Mouse (Mus musculus): ENCODE results near the gene P3h1.
"Not testable (repeated sequence)": the region's sequence is repeated elsewhere in the genome, so short reads cannot be mapped to it uniquely, and the experiment has no call there.

The P3h1 gene

GRCm38 (mm10) chr4:119275226-119275625 lies 42.5 kb downstream of the P3h1 start:
- DNase-seq (ENCODE audit: low spot score), result no peak

GRCm38 (mm10) chr4:119275726-119276125 lies 43.0 kb downstream of the P3h1 start:
- no peak for DNase-seq (ENCODE audit: low spot score)

DNA sequence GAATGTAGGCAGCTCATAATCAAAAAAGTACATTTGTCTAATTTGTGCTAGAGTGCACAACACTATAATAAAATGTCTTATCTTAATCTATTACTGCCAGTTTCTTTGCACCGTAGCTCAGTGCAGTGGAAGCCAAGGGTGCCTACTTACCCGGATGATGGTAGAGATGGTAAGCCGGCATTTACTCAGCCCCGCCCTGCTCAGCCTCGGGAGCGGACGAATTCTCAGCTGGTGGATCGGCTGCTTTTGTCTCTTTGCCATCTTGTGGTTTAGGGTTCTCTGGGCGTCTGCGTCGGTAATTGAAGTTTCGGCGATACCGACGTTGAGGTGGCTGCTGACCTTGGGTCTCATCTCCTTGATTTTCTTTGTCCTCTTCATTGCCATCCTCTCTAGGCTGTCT lies 46.1 kb downstream of the P3h1 start:
- not testable (repeated sequence) for DNase-seq (ENCODE audit: low spot score)

- DNase-seq (ENCODE audit: low spot score), result no peak
Measured at GRCm38 (mm10) chr4:119284861-119285260, 52.1 kb downstream of the P3h1 start.

GRCm38 (mm10) chr4:119285336-119285735 lies 52.6 kb downstream of the P3h1 start:
- DNase-seq (ENCODE audit: low spot score), result no peak

DNA sequence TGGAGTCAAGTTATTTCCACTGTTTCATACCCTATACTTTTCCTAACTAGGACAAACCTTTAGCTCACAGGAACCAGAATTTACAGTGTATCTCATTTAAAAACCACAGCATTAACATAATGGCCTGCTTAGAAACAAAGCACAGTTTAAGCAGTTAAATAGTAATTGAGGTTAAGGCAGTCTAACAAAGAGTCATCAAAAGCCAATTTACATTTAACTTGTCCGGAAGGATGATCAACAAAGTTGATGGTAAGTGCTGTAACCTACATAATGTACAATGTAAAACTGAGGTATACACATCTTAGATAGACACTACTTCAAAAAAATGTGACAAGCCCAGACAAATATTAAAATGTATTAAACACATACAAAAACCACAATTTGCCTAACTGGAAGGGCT lies 59.2 kb downstream of the P3h1 start:
- DNase-seq (ENCODE audit: low spot score), result no peak

DNA sequence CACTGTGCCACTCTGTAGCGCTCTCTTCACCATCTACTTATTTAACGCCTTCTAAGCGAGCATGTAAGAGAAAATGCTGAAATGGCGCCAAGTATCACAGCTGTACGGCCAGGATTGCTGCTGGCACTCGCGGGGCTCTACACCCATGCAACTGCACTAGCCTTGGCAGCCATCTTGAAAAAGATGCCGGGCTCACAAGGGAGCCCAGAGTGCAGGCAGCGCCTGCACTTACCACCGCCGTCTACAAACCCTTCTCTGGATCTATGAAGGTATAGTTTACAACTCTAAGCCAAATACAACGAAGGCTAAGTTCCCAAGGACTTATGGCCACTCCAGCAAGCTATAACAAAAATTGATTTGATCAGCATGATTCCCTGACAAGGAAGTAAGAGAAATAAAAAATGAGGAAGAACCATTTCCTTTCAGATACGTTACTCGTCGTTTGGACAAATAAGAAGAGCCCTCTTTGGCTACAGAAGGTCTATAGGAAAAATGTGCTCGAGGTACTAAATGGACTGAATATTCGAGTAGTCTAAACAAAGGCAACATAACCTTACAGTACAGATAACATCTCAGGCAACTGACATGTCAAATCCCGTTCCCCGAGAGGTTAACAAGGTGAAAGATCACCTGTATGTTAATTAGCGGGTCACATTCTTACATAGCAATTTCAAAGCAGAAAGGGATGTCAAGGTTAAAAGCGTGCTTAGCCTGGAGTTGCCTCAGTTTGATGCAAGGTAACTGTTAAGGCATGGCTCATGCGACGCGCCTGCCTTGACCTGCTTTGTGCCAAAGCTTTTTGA lies 60.3 kb downstream of the P3h1 start:
- peak; percentile 60 for DNase-seq (ENCODE audit: low spot score)

- DNase-seq (ENCODE audit: low spot score), result peak; percentile 42
Measured at GRCm38 (mm10) chr4:119293574-119294258, 61.0 kb downstream of the P3h1 start.

DNA sequence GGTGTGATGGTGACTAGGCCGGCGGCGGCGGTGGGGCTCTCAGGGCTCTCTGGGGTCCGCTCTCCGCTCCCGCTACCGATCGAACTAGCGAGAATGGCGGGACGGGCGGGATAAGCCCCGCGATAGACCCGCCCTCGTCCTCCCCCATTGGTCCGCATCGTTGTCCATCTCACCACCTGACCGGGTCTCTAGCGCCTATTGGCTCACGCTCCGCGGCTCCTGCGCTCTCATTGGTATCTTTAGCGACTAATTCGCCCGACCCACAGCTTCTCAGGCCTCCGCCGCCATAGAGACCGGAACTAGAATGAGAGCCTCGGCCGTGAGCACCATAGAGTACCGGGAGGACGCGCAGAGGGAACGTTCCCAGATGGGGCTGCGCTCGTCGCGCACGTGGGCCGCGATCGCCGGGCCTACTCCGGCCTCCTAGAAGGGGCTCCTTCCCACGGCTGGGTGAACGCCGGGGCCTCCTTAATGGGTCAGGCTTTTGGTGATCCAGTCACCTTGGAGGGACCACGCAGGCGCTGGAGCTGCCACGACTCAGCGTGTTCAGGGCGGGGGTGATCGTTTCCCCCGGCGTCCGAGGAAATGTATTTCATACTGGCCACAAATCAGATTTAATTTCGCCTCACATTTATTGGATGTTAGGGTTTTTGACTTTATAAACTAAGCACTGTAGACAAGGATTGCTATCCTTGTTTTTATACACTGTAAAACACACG lies 61.9 kb downstream of the P3h1 start, which contains the start of gene Ybx1:
Ybx1 (minus strand) TSS at position 190 of the 719 bp plus-strand sequence.
- peak; percentile 99 for DNase-seq (ENCODE audit: low spot score)

DNA sequence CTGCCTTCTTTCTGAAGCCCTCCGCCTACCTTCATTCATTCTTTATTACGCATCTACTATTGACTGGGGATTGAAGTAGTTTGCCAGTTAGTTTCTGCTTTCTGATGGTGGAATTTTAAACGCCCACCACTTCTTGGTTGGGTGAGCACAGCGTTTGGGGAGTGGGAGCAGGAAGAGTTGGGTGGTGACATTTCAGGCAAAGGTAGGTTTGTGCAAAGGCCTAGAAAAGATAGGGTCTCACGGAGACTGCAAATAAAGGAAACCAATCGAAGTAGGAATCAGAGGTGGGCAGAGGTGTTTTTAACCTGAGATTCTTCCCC lies 62.4 kb downstream of the P3h1 start:
- DNase-seq (ENCODE audit: low spot score), result no peak

- no peak for DNase-seq (ENCODE audit: low spot score)
Measured at GRCm38 (mm10) chr4:119297361-119297760, 64.6 kb downstream of the P3h1 start.
